Mouse (Mus musculus) kidney, adult 2 months (tissue): ENCODE measurements at regions not wholly inside any gene's neighbourhood (a gene's known extent, or its start where the extent isn't known, plus 50 kb on each side); places are given as distances from the start of the nearest gene placed in this dataset.
"Not testable (repeated sequence)": the region's sequence is repeated elsewhere in the genome, so short reads cannot be mapped to it uniquely, and the experiment has no call there.

Source experiments
- DNase-seq: peaks from one replicate; pipeline ENCODE4 v3.0.0; 2021
- H3K27ac ChIP-seq: fragments of 200-500 bp; 2 replicates; pipeline ENCODE4 v1.5.1; 2012; ENCODE audit warnings: low read depth, low read length, control low read depth, inconsistent platforms; ENCODE audit not compliant: insufficient read depth
- H3K27me3 ChIP-seq: fragments of 200-500 bp; replicated peaks from 2 replicates; pipeline ENCODE4 v1.6.1; 2012; ENCODE audit warnings: mild to moderate bottlenecking, moderate library complexity, low read length, inconsistent platforms; ENCODE audit not compliant: control insufficient read depth, insufficient read depth
- H3K36me3 ChIP-seq: fragments of 200-500 bp; 2 replicates; pipeline ENCODE4 v1.6.1; 2012; ENCODE audit warnings: mild to moderate bottlenecking, moderate library complexity, low read length, inconsistent platforms; ENCODE audit not compliant: control insufficient read depth, insufficient read depth
- H3K4me1 ChIP-seq: fragments of 200-500 bp; 2 replicates; pipeline ENCODE4 v1.6.1; 2011; ENCODE audit warnings: low read length; ENCODE audit not compliant: control insufficient read depth, insufficient read depth
- H3K4me3 ChIP-seq: fragments of 200-500 bp; 2 replicates; pipeline ENCODE4 v1.5.1; 2011; ENCODE audit warnings: mild to moderate bottlenecking, low read depth, low read length, control low read depth; ENCODE audit not compliant: insufficient read depth
- CTCF ChIP-seq: fragments of 200-500 bp; conservative IDR thresholded peaks from 2 replicates; pipeline ENCODE4 v1.5.1; 2011; ENCODE audit warnings: low read depth, mild to moderate bottlenecking, control low read depth, low read length, moderate library complexity, mixed read lengths; ENCODE audit not compliant: insufficient read depth, insufficient read length
- POLR2A ChIP-seq: fragments of 200-500 bp; IDR thresholded peaks from one replicate; pipeline ENCODE4 v1.6.1; 2011; ENCODE audit warnings: low read depth, low read length, control low read depth
- WGBS: fragments of 180-500 bp; shearing (Covaris S2); methylation state at CpG from one replicate; pipeline ENCODE4 v1.1.7; 2018; 5-methylcytosine and 5-hydroxymethylcytosine counted together

DNA sequence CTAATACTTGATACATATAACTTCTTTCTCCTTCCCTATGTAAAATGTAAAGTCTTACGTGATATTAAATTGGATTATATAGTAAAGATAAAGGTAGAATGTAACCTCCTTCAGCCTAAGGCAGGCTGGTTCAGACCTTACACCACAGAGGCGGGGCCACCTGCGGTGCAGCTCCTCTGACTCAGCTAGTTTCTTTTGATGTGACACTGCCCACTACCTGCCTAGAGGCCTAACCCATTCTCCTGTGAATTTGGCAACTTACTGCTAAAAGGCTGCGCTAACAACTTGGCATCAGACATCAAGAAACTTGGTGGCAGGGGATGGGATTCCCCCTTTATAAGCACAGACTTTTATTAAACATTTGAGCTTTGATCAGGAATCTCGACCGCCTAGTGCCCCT, 74.5 kb downstream of the Aasdhppt start:
- Histone ChIP-seq H3K4me3 (no peak overlapping the region), H3K27me3 (no peaks in the 10 kb centered on the region), H3K4me1 (no peaks in the 10 kb centered on the region), H3K36me3 (no peaks in the 10 kb centered on the region), H3K27ac (no peak overlapping the region)
- WGBS = 43% methylated on average over 6 of the region's 6 CpGs
- TF ChIP-seq CTCF (no peak), POLR2A (no peak)
- DNase-seq = no peak

DNA sequence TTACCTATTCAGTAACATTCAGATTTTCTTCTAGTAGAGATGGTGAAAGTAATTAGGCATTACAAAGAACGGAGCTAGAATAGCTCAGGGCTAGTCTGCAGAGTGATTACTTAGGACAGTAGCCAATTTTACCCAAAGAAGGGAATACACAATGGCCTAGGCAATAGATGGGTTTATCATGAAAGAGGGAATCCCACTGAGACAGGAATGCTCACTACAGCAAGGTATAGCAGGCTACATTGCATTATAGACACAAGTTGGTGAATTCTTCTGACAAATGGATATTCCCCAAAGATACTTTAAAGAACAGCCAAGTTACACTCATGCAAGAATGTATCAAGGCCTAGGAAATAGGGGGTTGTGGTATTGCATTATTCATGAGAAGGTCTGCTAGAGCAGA, 94.7 kb downstream of the Aasdhppt start:
- H3K36me3 ChIP-seq, H3K27me3 ChIP-seq, H3K4me1 ChIP-seq, H3K27ac ChIP-seq, H3K4me3 ChIP-seq, DNase-seq: not testable (repeated sequence)
- WGBS = 67% methylated on average over 1 of the region's 1 CpGs

DNA sequence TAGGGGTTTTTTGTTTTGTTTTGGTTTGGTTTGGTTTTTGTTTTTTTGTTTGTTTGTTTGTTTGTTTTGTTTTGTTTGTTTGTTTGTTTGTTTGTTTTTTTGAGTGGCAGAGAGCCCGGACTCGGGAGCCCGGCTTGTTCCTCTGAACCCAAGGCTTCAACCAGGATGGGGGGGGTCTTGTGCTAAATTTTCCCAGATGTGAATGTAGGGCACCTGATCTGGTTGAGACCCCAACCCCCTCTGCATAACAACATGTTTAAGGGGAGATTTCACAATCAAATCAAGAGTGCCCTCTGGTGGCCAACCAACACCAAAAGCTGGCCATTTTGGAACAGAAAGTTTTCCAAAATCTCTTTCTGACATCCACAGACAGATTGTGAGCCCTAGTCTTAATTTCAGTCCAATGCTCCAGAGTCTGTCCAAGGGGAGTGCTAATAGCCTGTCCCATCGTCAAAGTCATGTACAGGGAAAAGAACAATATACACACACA, 99.2 kb downstream of the Aasdhppt start:
- H3K36me3 ChIP-seq = no peaks in the 10 kb centered on the region
- no peak for TF ChIP-seq CTCF
- TF ChIP-seq POLR2A = no peak
- WGBS = 95% methylated on average over 4 of the region's 4 CpGs
- H3K27ac ChIP-seq = no peak overlapping the region
- H3K4me3 ChIP-seq = no peak overlapping the region
- no peak for DNase-seq
- no peaks in the 10 kb centered on the region for H3K27me3 ChIP-seq
- no peaks in the 10 kb centered on the region for H3K4me1 ChIP-seq

DNA sequence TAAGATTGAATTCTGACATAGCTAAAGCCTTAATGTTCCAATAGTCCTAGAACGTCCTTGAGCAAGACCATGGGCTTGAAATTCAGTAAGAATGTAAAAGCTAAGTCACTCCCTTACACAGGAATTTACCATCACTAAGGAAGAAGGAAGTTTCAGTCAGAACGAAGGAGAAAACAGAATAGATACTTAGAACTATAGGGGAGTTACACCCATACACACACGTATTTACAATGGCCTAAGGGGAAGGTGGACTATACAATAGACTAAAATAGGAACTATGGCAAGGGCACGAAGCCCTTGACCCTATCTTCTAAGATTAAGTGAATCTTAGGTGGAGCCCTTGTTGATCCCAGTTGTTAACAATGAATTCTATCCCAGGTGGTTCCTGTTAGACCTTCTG, 116.5 kb downstream of the Aasdhppt start:
- not testable (repeated sequence) for H3K4me3 ChIP-seq, H3K4me1 ChIP-seq, H3K27ac ChIP-seq, DNase-seq, H3K36me3 ChIP-seq, H3K27me3 ChIP-seq
- WGBS = 78% methylated on average over 4 of the region's 4 CpGs

DNA sequence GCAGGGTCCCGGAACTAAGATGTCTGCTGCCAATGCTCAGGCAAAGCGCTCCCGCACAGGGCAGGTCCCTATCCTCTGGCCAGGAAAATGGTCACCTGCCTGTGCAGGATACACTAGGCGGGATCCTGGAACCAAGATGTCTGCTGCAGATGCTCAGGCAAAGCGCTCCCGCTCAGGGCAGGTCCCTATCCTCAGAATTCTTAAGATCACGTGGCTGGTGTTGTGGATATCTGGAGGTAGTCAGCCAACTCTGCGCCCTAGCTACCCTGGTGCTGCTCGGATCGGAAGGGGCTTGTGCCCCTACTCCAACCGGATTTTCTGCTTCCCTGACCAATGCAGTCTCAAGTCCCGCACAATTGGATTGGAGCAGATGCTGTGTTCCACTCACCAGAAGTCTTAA, 153.3 kb downstream of the Aasdhppt start:
- not testable (repeated sequence) for DNase-seq, H3K4me1 ChIP-seq, H3K36me3 ChIP-seq, H3K4me3 ChIP-seq, H3K27me3 ChIP-seq, H3K27ac ChIP-seq
- 86% methylated on average over 12 of the region's 12 CpGs for WGBS

DNA sequence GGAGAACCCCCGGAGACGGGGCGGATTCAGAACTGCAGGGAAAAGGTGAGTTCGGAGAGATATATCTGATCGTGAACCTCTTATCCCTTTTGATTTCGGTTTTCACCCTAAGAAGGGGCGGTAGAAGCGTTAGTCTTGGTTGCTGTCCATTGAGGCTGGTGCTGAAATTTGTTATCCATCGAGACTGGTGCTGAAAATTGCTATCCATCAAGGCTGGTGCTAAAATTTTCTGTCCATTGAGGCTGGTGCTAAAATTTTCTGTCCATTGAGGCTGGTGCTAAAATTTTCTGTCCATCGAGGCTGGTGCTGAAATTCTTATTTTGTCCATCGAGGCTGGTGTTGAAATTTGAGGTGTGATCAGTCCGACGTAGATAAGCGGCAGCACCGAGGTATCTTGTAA, 170.4 kb downstream of the Aasdhppt start:
- H3K4me3 ChIP-seq, H3K27me3 ChIP-seq, H3K27ac ChIP-seq, DNase-seq, H3K4me1 ChIP-seq, H3K36me3 ChIP-seq: not testable (repeated sequence)
- WGBS = 55% methylated on average over 15 of the region's 15 CpGs

DNA sequence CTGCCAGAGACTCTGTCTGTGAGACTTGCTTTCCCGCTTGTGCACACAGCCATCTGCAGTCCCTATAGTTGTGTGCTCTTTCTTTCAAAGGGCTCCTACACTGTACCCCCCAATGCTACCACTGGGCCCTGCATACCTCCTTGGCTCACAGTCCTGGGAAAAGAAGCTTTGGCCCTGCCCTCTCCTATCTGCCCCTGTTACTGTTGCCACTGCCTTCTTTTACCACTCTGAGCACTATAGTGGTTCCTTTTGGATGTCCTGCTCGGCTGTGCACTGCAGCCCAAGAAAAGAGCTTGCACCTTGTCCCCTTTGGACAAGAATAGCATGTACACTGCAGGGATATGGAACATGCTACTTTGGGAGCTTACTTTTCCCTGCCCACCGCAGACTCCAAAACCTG, 216.8 kb downstream of the Aasdhppt start:
- DNase-seq = no peak
- no peaks in the 10 kb centered on the region for H3K4me1 ChIP-seq
- no peaks in the 10 kb centered on the region for H3K36me3 ChIP-seq
- WGBS = 80% methylated on average over 3 of the region's 3 CpGs
- H3K27me3 ChIP-seq = no peaks in the 10 kb centered on the region
- TF ChIP-seq POLR2A (no peak), CTCF (no peak)
- H3K27ac ChIP-seq = no peak overlapping the region
- H3K4me3 ChIP-seq = no peak overlapping the region

DNA sequence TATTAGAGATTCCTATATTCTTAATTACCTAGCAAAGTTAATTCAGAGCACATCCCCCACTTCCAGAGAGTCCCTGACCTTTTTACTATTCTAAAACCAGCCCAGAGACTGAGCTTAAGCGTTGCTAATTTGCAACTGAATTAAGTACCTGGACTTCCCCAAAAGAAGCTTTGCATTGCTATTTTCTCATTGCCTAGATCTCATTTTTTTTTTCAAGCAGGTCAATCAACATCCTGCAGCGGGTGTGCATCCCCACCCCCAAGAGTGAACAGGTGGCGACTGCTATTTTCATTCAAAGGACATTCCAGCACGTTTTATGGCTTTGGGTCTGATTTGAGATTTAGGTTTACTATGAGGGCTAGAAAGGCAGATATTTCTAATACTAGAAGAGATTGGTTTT, 226.6 kb downstream of the Aasdhppt start:
- 66% methylated on average over 4 of the region's 4 CpGs for WGBS
- not testable (repeated sequence) for H3K4me3 ChIP-seq, H3K36me3 ChIP-seq, H3K4me1 ChIP-seq, DNase-seq, H3K27me3 ChIP-seq, H3K27ac ChIP-seq
